Mouse (Mus musculus) stomach, embryonic 14.5 days (tissue): ENCODE data around the gene Neurl1a. TPM values are rescaled to one million over a fixed set of nuclear protein-coding genes. Genes with fewer than 3 reads are reported as not detected.

Experiments used
- ATAC-seq: fragments of 200-750 bp; cut with Nextera tagmentation; 2 replicates; pipeline ENCODE4 v1.8.0; 2017; ENCODE audit warnings: low read depth, moderate TSS enrichment; ENCODE audit not compliant: insufficient number of reproducible peaks, insufficient read depth, low FRiP score
- H3K27ac ChIP-seq: fragments of 300-500 bp; sonication (generic); 2 replicates; pipeline ENCODE4 v1.5.1; 2014; ENCODE audit warnings: mild to moderate bottlenecking, low read length, moderate library complexity, mixed read lengths
- H3K27me3 ChIP-seq: fragments of 300-500 bp; sonication (generic); 2 replicates; pipeline ENCODE4 v1.6.1; 2014; ENCODE audit warnings: low read length, control low read depth, mixed read lengths; ENCODE audit not compliant: control insufficient read depth, insufficient read depth
- H3K36me3 ChIP-seq: fragments of 300-500 bp; sonication (generic); 2 replicates; pipeline ENCODE4 v1.6.1; 2014; ENCODE audit warnings: mild to moderate bottlenecking, control low read depth, low read length, moderate library complexity, mixed read lengths; ENCODE audit not compliant: control insufficient read depth, insufficient read depth
- H3K4me1 ChIP-seq: fragments of 300-500 bp; sonication (generic); 2 replicates; pipeline ENCODE4 v1.6.1; 2014; ENCODE audit warnings: low read length, control low read depth, mixed read lengths; ENCODE audit not compliant: control insufficient read depth, insufficient read depth
- H3K4me2 ChIP-seq: fragments of 300-500 bp; sonication (generic); replicated peaks from 2 replicates; pipeline ENCODE4 v1.6.1; 2014; ENCODE audit warnings: low read depth, low read length, control low read depth
- H3K4me3 ChIP-seq: fragments of 300-500 bp; sonication (generic); 2 replicates; pipeline ENCODE4 v1.5.1; 2014; ENCODE audit warnings: low read depth, low read length, control low read depth
- H3K9ac ChIP-seq: fragments of 300-500 bp; sonication (generic); replicated peaks from 2 replicates; pipeline ENCODE4 v1.6.1; 2014; ENCODE audit warnings: low read depth, mild to moderate bottlenecking, control low read depth, low read length, moderate library complexity, mixed read lengths
- H3K9me3 ChIP-seq: fragments of 300-500 bp; sonication (generic); 2 replicates; pipeline ENCODE4 v1.6.1; 2016; ENCODE audit warnings: low read depth, low read length, control low read depth; ENCODE audit not compliant: control insufficient read depth
- WGBS: fragments of 180-500 bp; shearing (Covaris S2); extraction: QIAGEN DNeasy Blood & Tissue Kit; methylation state at CpG from one replicate; pipeline ENCODE4 v1.1.7; 2014; 5-methylcytosine and 5-hydroxymethylcytosine counted together
- polyA plus RNA-seq: library from polyadenylated mRNA; unstranded; fragments of >200 nt; fragmentation: Nextera tagmentation; extraction: Ambion mirVana; gene quantifications from 2 replicates; pipeline ENCODE4 v1.2.1, GENCODE M21; 2014

Gene Neurl1a
- polyA plus RNA-seq, 1 experiment from 2014 or later = 10.2 TPM

DNA sequence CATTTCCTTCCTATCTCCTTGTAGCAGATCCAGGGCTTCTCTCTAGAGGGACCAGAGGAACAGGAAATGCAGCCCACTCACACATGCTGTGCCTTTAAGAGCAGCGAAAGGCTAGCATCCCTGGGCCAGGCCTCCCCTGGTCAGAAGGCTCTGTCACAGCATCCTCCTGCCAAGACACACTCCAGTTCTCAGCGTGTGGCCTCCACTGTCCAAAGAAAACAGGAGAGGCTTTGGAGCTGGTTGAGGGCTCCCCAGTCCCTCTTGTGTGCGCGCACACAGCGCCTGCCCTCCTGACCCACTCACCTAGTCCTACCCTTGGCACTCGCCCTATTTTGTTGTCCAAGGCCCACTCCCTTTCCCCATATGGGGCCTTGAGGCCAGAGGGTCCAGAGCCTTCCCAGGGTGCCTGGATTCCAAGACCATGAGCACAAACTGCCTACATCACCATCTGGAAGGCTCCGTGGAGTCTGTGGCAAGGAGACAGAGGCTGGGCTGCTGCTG is 113.9 kb downstream of the Neurl1a start:
- Histone ChIP-seq H3K27me3 (no peaks in the 10 kb centered on the region), H3K9me3 (no peaks in the 10 kb centered on the region), H3K36me3 (peaks cover 17% of the 10 kb centered on the region; the same call in 1 of the 2 replicates), H3K9ac (no peak overlapping the region), H3K4me3 (no peak overlapping the region), H3K27ac (peak overlapping the region; percentile 59; the same call in 1 of the 2 replicates), H3K4me1 (peaks cover 25% of the 10 kb centered on the region), H3K4me2 (no peak overlapping the region)
- 56% methylated on average over 7 of the region's 7 CpGs for WGBS
- ATAC-seq = no peak

DNA sequence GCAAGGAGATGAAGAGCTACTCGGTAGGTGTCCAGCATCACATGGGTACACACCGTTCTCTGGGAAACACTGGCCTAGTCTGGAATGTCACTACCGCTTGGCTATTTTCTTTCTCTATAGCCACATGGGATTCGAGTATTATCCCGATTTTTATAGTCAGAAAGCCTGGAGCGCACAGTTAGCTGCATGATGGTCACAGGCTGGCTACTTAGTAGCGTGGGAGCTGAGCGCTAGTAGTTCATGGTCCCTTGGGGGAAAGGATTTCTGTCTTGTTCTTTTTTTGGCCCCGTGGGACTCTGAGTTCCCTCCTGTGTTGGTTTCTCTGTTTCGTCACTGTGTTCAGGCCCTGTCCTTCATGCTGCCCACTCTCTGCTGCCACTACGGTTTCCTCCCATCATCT is 119.5 kb downstream of the Neurl1a start:
- no peak overlapping the region for H3K9ac ChIP-seq
- H3K4me2 ChIP-seq = no peak overlapping the region
- no peak overlapping the region for H3K27ac ChIP-seq
- H3K36me3 ChIP-seq = peaks cover 9% of the 10 kb centered on the region; the same call in 1 of the 2 replicates
- no peaks in the 10 kb centered on the region for H3K9me3 ChIP-seq
- H3K27me3 ChIP-seq = no peaks in the 10 kb centered on the region
- 88% methylated on average over 11 of the region's 11 CpGs for WGBS
- H3K4me3 ChIP-seq = no peak overlapping the region
- peaks cover 30% of the 10 kb centered on the region for H3K4me1 ChIP-seq
- ATAC-seq = no peak

DNA sequence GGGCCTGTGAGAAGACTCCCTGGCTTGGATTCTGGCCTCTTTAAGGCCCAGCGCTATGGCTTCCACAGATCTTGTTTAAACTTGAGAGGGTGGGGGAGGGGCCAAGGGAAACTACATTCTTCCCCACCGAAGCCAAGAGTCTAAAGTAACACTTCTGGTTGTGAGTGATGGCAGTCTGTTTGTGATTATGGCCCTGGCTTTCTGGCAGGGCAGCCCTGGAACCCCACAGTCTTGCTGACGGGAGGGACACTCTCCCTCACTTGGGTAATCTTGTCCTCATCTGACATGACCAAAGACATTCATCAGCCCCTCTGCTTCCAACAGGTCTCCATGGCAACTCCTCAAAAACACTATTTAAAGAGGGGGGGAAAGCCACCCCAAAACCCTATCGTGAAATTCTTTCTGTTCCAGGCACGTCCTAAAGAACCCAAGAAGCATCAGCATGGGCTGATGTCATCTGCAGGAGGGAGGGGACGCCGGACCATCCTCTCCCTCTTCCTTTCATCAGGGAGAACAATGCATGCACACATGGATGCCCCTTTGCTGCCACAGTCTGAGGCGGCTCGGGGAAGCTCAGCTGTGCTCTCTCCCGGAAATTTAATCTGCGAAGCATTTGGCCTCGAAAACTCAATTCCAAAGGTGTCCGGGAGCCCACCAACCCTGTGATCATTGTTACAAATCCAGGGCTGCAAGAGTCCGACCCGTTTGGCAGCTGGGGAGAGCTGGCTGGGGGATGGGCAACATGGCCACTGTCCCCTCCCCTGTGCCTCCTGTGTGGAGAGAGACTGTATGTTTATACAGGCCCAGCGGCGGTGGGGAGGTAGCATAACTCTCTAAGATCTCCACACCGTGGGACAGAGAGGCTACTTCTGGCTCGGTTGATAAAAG is 122.9 kb downstream of the Neurl1a start:
- peaks cover 29% of the 10 kb centered on the region for H3K4me1 ChIP-seq
- WGBS = 9% methylated on average over 19 of the region's 19 CpGs
- peak overlapping the region; percentile 78 for H3K27ac ChIP-seq
- H3K27me3 ChIP-seq = no peaks in the 10 kb centered on the region
- peak overlapping the region; percentile 26; the same call in 1 of the 2 replicates for H3K4me2 ChIP-seq
- peaks cover 7% of the 10 kb centered on the region; the same call in 1 of the 2 replicates for H3K36me3 ChIP-seq
- ATAC-seq = peak; percentile 46; the same call in 1 of the 2 replicates
- no peak overlapping the region for H3K4me3 ChIP-seq
- no peaks in the 10 kb centered on the region for H3K9me3 ChIP-seq
- no peak overlapping the region for H3K9ac ChIP-seq

DNA sequence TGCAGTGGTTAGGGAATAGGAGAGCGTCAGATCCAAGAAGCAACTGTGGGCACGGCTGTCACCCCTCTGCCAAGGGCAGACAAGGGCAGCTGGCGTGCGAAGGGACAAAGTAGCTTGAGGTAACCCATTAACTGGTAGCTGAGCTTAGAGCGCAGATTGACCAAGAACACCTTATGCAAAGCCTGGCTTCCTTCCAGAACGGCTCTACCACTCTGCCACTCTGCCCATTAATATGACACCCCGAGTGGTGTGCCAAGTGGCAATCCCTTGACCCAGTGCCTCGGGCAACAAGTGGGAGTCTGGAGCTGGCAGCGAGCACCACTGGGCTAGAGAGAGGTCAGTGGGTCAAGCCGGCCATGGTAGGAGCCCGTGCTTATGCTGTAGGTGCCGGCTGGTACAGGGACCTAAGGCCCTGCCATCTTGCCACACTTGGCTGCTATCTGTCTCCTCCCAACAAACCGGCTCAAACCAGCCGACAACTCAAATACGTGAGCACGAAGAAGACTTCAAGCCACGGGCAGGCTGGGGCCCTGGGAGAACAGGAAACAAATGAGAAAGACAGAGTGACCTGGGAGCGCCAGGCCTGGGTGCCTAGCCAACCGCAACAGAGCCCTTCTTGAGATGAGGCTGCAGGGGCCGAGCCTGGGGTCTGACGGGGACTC is 123.7 kb downstream of the Neurl1a start:
- Histone ChIP-seq H3K9ac (no peak overlapping the region), H3K4me2 (peak overlapping the region; percentile 26; the same call in 1 of the 2 replicates), H3K4me1 (peaks cover 29% of the 10 kb centered on the region), H3K27me3 (no peaks in the 10 kb centered on the region), H3K9me3 (no peaks in the 10 kb centered on the region), H3K27ac (peak overlapping the region; percentile 78), H3K36me3 (peaks cover 5% of the 10 kb centered on the region; the same call in 1 of the 2 replicates), H3K4me3 (no peak overlapping the region)
- WGBS = 56% methylated on average over 21 of the region's 21 CpGs
- ATAC-seq = peak; percentile 30; the same call in 1 of the 2 replicates

DNA sequence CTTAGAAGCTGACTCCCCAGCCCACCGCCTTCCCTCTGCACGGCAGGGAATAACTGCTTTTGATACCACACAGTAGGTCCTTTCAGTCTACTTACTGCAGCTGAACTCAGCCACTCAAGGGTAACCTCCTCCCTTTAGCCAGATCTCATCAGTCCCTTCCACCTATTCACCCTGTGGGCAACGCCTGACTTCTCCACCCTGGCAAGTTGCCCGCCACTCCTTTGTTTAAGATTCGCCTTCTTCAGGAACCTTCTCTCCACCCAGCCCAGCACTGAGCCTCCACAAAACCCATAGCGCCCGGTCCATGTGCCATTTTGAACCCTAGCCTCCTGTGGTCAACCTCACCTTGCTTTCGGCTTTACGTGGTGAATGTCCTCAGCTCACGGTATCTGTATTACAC is 124.5 kb downstream of the Neurl1a start:
- Histone ChIP-seq H3K27me3 (no peaks in the 10 kb centered on the region), H3K27ac (no peak overlapping the region; the same call in 1 of the 2 replicates), H3K4me3 (no peak overlapping the region), H3K4me1 (peaks cover 29% of the 10 kb centered on the region), H3K36me3 (peaks cover 2% of the 10 kb centered on the region; the same call in 1 of the 2 replicates), H3K9ac (no peak overlapping the region), H3K9me3 (no peaks in the 10 kb centered on the region), H3K4me2 (no peak overlapping the region)
- ATAC-seq = no peak
- 86% methylated on average over 10 of the region's 10 CpGs for WGBS

DNA sequence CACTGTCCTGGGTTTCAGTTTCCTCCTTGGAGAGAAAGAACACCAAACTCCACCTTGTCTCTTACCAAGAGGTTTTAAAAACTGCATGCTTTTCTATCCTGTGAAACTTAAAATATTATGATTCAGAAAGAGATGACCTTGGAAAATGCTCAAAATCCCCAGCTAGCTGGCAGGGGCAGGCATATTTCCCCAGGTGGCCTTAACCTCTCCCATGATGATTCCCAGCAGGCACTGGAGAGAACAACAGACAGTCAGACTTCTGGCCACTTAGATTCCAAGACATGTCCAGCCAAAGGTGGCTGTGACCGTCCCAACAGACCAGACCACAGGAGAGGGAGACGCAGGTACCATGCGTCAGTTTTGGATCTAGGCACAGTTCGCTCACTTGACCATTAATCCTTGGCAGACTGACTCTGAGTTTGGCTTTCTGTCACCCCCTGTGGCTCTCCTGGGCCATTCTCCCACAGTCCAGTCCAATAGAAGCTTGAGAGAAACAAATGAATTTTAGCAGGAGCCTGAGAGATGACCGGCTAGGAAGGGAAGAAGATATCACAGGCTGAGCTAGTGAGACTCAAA is 125.6 kb downstream of the Neurl1a start:
- peaks cover 32% of the 10 kb centered on the region for H3K4me1 ChIP-seq
- no peak overlapping the region for H3K27ac ChIP-seq
- no peak for ATAC-seq
- no peaks in the 10 kb centered on the region for H3K27me3 ChIP-seq
- no peak overlapping the region for H3K4me2 ChIP-seq
- no peak overlapping the region for H3K4me3 ChIP-seq
- H3K9me3 ChIP-seq = no peaks in the 10 kb centered on the region
- H3K36me3 ChIP-seq = peaks cover 5% of the 10 kb centered on the region; the same call in 1 of the 2 replicates
- no peak overlapping the region for H3K9ac ChIP-seq
- WGBS = 88% methylated on average over 5 of the region's 5 CpGs

DNA sequence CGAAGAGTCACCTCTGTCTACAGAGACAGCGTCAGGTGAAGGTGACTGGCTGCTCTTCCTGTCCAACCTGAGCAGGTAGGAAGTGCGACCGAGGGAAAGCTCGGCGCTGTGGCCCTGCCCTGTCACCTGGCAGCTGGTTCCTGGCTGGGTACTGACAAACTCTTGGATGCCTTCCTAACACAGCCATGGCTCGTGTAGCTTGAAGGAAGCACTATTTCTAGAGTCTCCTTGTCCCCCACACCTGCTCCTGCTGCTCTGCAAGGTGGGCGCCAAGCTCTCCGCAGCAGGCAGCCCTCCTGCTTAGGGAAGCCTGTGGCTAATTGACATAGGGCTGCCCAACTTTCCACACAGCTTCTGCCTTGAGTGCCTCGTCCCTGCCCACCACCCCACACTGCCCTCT is 126.8 kb downstream of the Neurl1a start:
- Histone ChIP-seq H3K9me3 (no peaks in the 10 kb centered on the region), H3K27me3 (no peaks in the 10 kb centered on the region), H3K27ac (no peak overlapping the region), H3K4me2 (no peak overlapping the region), H3K9ac (no peak overlapping the region), H3K4me3 (no peak overlapping the region), H3K36me3 (peaks cover 14% of the 10 kb centered on the region; the same call in 1 of the 2 replicates), H3K4me1 (peaks cover 34% of the 10 kb centered on the region)
- ATAC-seq = no peak
- WGBS = 85% methylated on average over 10 of the region's 10 CpGs
